In genomic region chr11:97781832-97782563, GRCm38 (mm10) we compare ENCODE assay signal across 8 mouse cellular contexts. TPM values are rescaled to one million over a fixed set of nuclear protein-coding genes. Genes with fewer than 3 reads are reported as not detected.
DNase-seq lines count a peak whose midpoint lies in the region; ATAC-seq and TF ChIP-seq lines count a peak whose summit lies in the region.

Rpl23 (minus strand) TSS chr11:97782437.

- H3K4me3 ChIP-seq in MEL (ENCODE audit: control insufficient read depth in 1 of 2, insufficient read depth in 1 of 2, low read depth in 2 of 2, low read length in 2 of 2): peak within 1 kb of the TSS; percentile 65 to 99
- H3K4me3 ChIP-seq in cerebellum, adult 2 months (replicated peaks; ENCODE audit: insufficient read depth, low read depth, low read length): peak within 1 kb of the TSS; percentile 69
- H3K4me3 ChIP-seq in forebrain, postnatal 0 days (ENCODE audit: low read depth, low read length): peak within 1 kb of the TSS; percentile 83
- H3K4me3 ChIP-seq in lung, embryonic 15.5 days: peak within 1 kb of the TSS; percentile 75

- H3K9ac ChIP-seq in MEL (ENCODE audit: control insufficient read depth, low read depth, low read length, poor library complexity, severe bottlenecking): peak within 1 kb of the TSS; percentile 99
- H3K9ac ChIP-seq in forebrain, postnatal 0 days: peak within 1 kb of the TSS; percentile 94
- peak within 1 kb of the TSS; percentile 94 for H3K9ac ChIP-seq in lung, embryonic 15.5 days

- no peak for TF ChIP-seq RAD21 in MEL (IDR thresholded peaks at IDR 0.05; ENCODE audit: low read depth, low read length)

- peak; percentile 100 for DNase-seq in MEL (ENCODE audit: low read depth, low spot score)
- peak; percentile 99 for DNase-seq in cerebellum, adult 2 months
- peak; percentile 99 for DNase-seq in forebrain, postnatal 0 days
- peak; percentile 99 for DNase-seq in heart, postnatal 4 days
- DNase-seq in layer of hippocampus, adult 8-10 months (ENCODE audit: low spot score in 2 of 2): peak; percentile 97 to 99
- DNase-seq in ovary, adult 18-20 months (ENCODE audit: low spot score): peak; percentile 97
- DNase-seq in thymus, postnatal 0 days (ENCODE audit: low spot score): peak; percentile 97

- peak within 1 kb of the TSS; percentile 92 for H3K27ac ChIP-seq in MEL (ENCODE audit: control insufficient read depth, low read depth, low read length)
- peak within 1 kb of the TSS; percentile 56 for H3K27ac ChIP-seq in cerebellum, adult 2 months (ENCODE audit: insufficient read depth, low read length)
- H3K27ac ChIP-seq in forebrain, postnatal 0 days (ENCODE audit: low read depth, low read length): peak within 1 kb of the TSS; percentile 95
- peak within 1 kb of the TSS; percentile 89 for H3K27ac ChIP-seq in lung, embryonic 15.5 days

- ATAC-seq in forebrain, postnatal 0 days: peak; percentile 96
- ATAC-seq in lung, embryonic 15.5 days (ENCODE audit: borderline replicate concordance, extremely low read depth, low FRiP score, low TSS enrichment): peak; percentile 96

- no peaks in the 10 kb centered on the region for H3K27me3 ChIP-seq in MEL (ENCODE audit: control insufficient read depth in 1 of 2, insufficient read depth in 2 of 2, low read length in 2 of 2)
- no peaks in the 10 kb centered on the region for H3K27me3 ChIP-seq in cerebellum, adult 2 months (ENCODE audit: control insufficient read depth, insufficient read depth, low read length)
- no peaks in the 10 kb centered on the region for H3K27me3 ChIP-seq in forebrain, postnatal 0 days (ENCODE audit: insufficient read depth, low read length)
- no peaks in the 10 kb centered on the region for H3K27me3 ChIP-seq in lung, embryonic 15.5 days

- peaks cover 31 to 32% of the 10 kb centered on the region in 2 experiments for H3K36me3 ChIP-seq in MEL (ENCODE audit: control insufficient read depth in 1 of 2, insufficient read depth in 2 of 2, low read length in 2 of 2)
- H3K36me3 ChIP-seq in forebrain, postnatal 0 days (ENCODE audit: insufficient read depth): peaks cover 36% of the 10 kb centered on the region
- H3K36me3 ChIP-seq in lung, embryonic 15.5 days: peaks cover 39% of the 10 kb centered on the region

- 0 out of 6 replicates have a peak, but pooled peaks of 1 of the 3 experiments have one; percentile 8 for TF ChIP-seq CTCF in MEL (IDR thresholded peaks at IDR 0.05 in 2 of 3, conservative IDR thresholded peaks at IDR 0.05 in 1 of 3; ENCODE audit: control insufficient read depth in 1 of 3, insufficient read depth in 1 of 3, low read depth in 2 of 3, low read length in 3 of 3, poor library complexity in 1 of 3, severe bottlenecking in 1 of 3)
- TF ChIP-seq CTCF in cerebellum, adult 2 months (IDR thresholded peaks at IDR 0.05; ENCODE audit: borderline replicate concordance, insufficient read depth, low read depth, low read length): no peak
- peak; percentile 5; the same call in 1 of the 2 replicates for TF ChIP-seq CTCF in forebrain, postnatal 0 days (IDR thresholded peaks at IDR 0.05; ENCODE audit: low read depth)

- TF ChIP-seq EP300 in MEL (IDR thresholded peaks at IDR 0.05; ENCODE audit: low read depth in 1 of 2, low read length in 2 of 2): 0 out of 4 replicates have a peak, but pooled peaks of 1 of the 2 experiments have one; percentile 34

- H3K79me2 ChIP-seq in MEL (ENCODE audit: control insufficient read depth, insufficient read depth, low read length, poor library complexity): peaks cover 39% of the 10 kb centered on the region

- H3K4me1 ChIP-seq in MEL (ENCODE audit: control insufficient read depth in 1 of 2, insufficient read depth in 2 of 2, low read length in 2 of 2): peaks cover 0 to 10% of the 10 kb centered on the region in 2 experiments; a peak in 2 of 4 replicates
- no peaks in the 10 kb centered on the region for H3K4me1 ChIP-seq in cerebellum, adult 2 months (ENCODE audit: control insufficient read depth, insufficient read depth, low read length)
- H3K4me1 ChIP-seq in forebrain, postnatal 0 days (ENCODE audit: insufficient read depth): peaks cover 8% of the 10 kb centered on the region; the same call in 1 of the 2 replicates
- H3K4me1 ChIP-seq in lung, embryonic 15.5 days: peaks cover 32% of the 10 kb centered on the region

- peak within 1 kb of the TSS; percentile 74 for H3K4me2 ChIP-seq in forebrain, postnatal 0 days (ENCODE audit: low read depth)
- peak within 1 kb of the TSS; percentile 62 for H3K4me2 ChIP-seq in lung, embryonic 15.5 days

- H3K9me3 ChIP-seq in MEL (replicated peaks; ENCODE audit: insufficient read depth, low read length): no peaks in the 10 kb centered on the region
- no peaks in the 10 kb centered on the region for H3K9me3 ChIP-seq in forebrain, postnatal 0 days (ENCODE audit: low read length)
- H3K9me3 ChIP-seq in lung, embryonic 15.5 days: no peaks in the 10 kb centered on the region

- under 1% methylated on average over 67 of the region's 67 CpGs for WGBS in cerebellum, adult 2 months
- under 1% methylated on average over 67 of the region's 67 CpGs for WGBS in forebrain, postnatal 0 days
- WGBS in lung, embryonic 15.5 days: under 1% methylated on average over 66 of the region's 67 CpGs

- TF ChIP-seq POLR2A in MEL (IDR thresholded peaks at IDR 0.05; ENCODE audit: control insufficient read depth in 1 of 2, insufficient read depth in 1 of 2, low read depth in 1 of 2, low read length in 2 of 2, poor library complexity in 1 of 2): peak; percentile 86 to 99
- TF ChIP-seq POLR2A in cerebellum, adult 2 months (IDR thresholded peaks at IDR 0.05; ENCODE audit: borderline replicate concordance, insufficient read depth, low read length): peak; percentile 99; the same call in 1 of the 2 replicates

TF ChIP-seq in MEL, 35 proteins besides CTCF, POLR2A, EP300 and RAD21:
- TF ChIP-seq ZKSCAN1 (IDR thresholded peaks at IDR 0.05; ENCODE audit: low read depth, low read length) (no peak), NRF1 (IDR thresholded peaks at IDR 0.05; ENCODE audit: insufficient read depth, low read depth, low read length, poor library complexity, severe bottlenecking) (peak; percentile 84), BHLHE40 (IDR thresholded peaks at IDR 0.05; ENCODE audit: borderline replicate concordance, low read depth, low read length) (peak; percentile 42; the same call in 1 of the 2 replicates), CHD1 (IDR thresholded peaks at IDR 0.05; ENCODE audit: low read depth, low read length) (no peak), USF1 (IDR thresholded peaks at IDR 0.05; ENCODE audit: low read depth, low read length) (peak; percentile 99), MYC (IDR thresholded peaks at IDR 0.05; ENCODE audit: low read depth, low read length) (peak; percentile 95), HCFC1 (IDR thresholded peaks at IDR 0.05; ENCODE audit: low read depth, low read length) (peak; percentile 97), KAT2A (conservative IDR thresholded peaks at IDR 0.05; ENCODE audit: low read depth, low read length) (peak; percentile 92), MXI1 (IDR thresholded peaks at IDR 0.05; ENCODE audit: low read depth, low read length) (peak; percentile 95), MAX (IDR thresholded peaks at IDR 0.05; ENCODE audit: low read length) (peak; percentile 97), MAFK (IDR thresholded peaks at IDR 0.05; ENCODE audit: borderline replicate concordance, low read depth, low read length) (no peak), TBP (IDR thresholded peaks at IDR 0.05; ENCODE audit: low read depth, low read length) (peak; percentile 98), MAZ (IDR thresholded peaks at IDR 0.05; ENCODE audit: low read depth, low read length) (peak; percentile 99), E2F4 (IDR thresholded peaks at IDR 0.05; ENCODE audit: borderline replicate concordance, low read depth, low read length) (peak; percentile 89), GABPA (IDR thresholded peaks at IDR 0.05; ENCODE audit: low read depth, low read length) (no peak), ZMIZ1 (IDR thresholded peaks at IDR 0.05; ENCODE audit: low read depth, low read length) (peak; percentile 98), POLR2AphosphoS5 (IDR thresholded peaks at IDR 0.05; ENCODE audit: borderline replicate concordance, low read depth, low read length) (peak; percentile 90; the same call in 1 of the 2 replicates), TAL1 (IDR thresholded peaks at IDR 0.05; ENCODE audit: low read length) (no peak), ZNF384 (IDR thresholded peaks at IDR 0.05; ENCODE audit: low read depth, low read length) (no peak), NELFE (IDR thresholded peaks at IDR 0.05; ENCODE audit: low read depth, low read length) (peak; percentile 99), POLR2AphosphoS2 (IDR thresholded peaks at IDR 0.05; ENCODE audit: low read length) (peak; percentile 97), SIN3A (IDR thresholded peaks at IDR 0.05; ENCODE audit: low read length) (peak; percentile 97), ELF1 (IDR thresholded peaks at IDR 0.05; ENCODE audit: low read depth, low read length) (peak; percentile 85; the same call in 1 of the 2 replicates), TCF12 (IDR thresholded peaks at IDR 0.05; ENCODE audit: low read depth, low read length) (peak; percentile 89), ETS1 (IDR thresholded peaks at IDR 0.05; ENCODE audit: low read depth, low read length) (peak; percentile 84), USF2 (IDR thresholded peaks at IDR 0.05; ENCODE audit: borderline replicate concordance in 1 of 2, insufficient read depth in 1 of 2, low read depth in 1 of 2, low read length in 2 of 2) (peak; percentile 85 to 95; a peak in 3 of 4 replicates)

RNA-seq across cellular contexts. Expression of gene Rpl23, which starts in this region (rescaled TPM):
- 1,922 and 2,072 TPM in 2 replicates for total RNA-seq in MEL (2012; rRNA removed)
- polyA plus RNA-seq in MEL (2012; ENCODE audit: insufficient read depth in 1 of 2, insufficient read length in 2 of 2, low read depth in 1 of 2, low replicate concordance in 2 of 2, missing spikeins in 1 of 2): 100 to 1,000 TPM in 1 of 2 experiments, not detected in 1; 921 TPM
- polyA plus RNA-seq in cerebellum, adult 2 months (2012; rRNA removed): 234 and 281 TPM in 2 replicates
- 310 and 470 TPM in 2 replicates for total RNA-seq in forebrain, postnatal 0 days (2014; rRNA removed)
- polyA plus RNA-seq in forebrain, postnatal 0 days (2015; fragmentation: Nextera tagmentation; extraction: Ambion mirVana): 346 and 490 TPM in 2 replicates
- total RNA-seq in heart, postnatal 4 days (2021): 100 to 1,000 TPM; 738 to 764 TPM
- 100 to 1,000 TPM; 304 to 481 (median 389) TPM for total RNA-seq in layer of hippocampus, adult 8-10 months (2022)
- 457 and 490 TPM in 2 replicates for polyA plus RNA-seq in lung, embryonic 15.5 days (2015; fragmentation: Nextera tagmentation; extraction: Ambion mirVana)
- polyA plus RNA-seq in thymus, postnatal 0 days (2015; fragmentation: Nextera tagmentation; extraction: Ambion mirVana): 766 and 768 TPM in 2 replicates

Comparison
In these comparisons a context has a peak if more than half of its experiments do, and no peak if none do; other contexts are left out.
1. Peak in every context shown above with its lines: DNase-seq, ATAC-seq, H3K4me3 ChIP-seq and H3K27ac ChIP-seq.